Mouse (Mus musculus): Measurements from ENCODE around the gene Pkdrej. TPM values are rescaled to one million over a fixed set of nuclear protein-coding genes. Genes with fewer than 3 reads are reported as not detected.
"Not testable (repeated sequence)": the region's sequence is repeated elsewhere in the genome, so short reads cannot be mapped to it uniquely, and the experiment has no call there.

Gene Pkdrej
- total RNA-seq, 2 experiments from 2014 or later, result 0.16 to 0.23 TPM

- DNase-seq (ENCODE audit: low spot score in 2 of 2), result no peak
Measured at GRCm38 (mm10) chr15:85810806-85811521, 10.6 kb downstream of the Pkdrej start.

GRCm38 (mm10) chr15:85810462-85810805, 11.1 kb downstream of the Pkdrej start:
- no peak for DNase-seq (ENCODE audit: low spot score in 2 of 2)

GRCm38 (mm10) chr15:85809091-85809490, 12.4 kb downstream of the Pkdrej start:
- DNase-seq (ENCODE audit: low spot score in 2 of 2), result no peak

GRCm38 (mm10) chr15:85808434-85808833, 13.1 kb downstream of the Pkdrej start:
- DNase-seq (ENCODE audit: low spot score in 2 of 2), result no peak

GRCm38 (mm10) chr15:85808031-85808430, 13.5 kb downstream of the Pkdrej start:
- DNase-seq (ENCODE audit: low spot score in 2 of 2), result no peak

GRCm38 (mm10) chr15:85807404-85807803, 14.1 kb downstream of the Pkdrej start:
- no peak for DNase-seq (ENCODE audit: low spot score in 2 of 2)

- no peak for DNase-seq (ENCODE audit: low spot score in 2 of 2)
Measured at GRCm38 (mm10) chr15:85806886-85807285, 14.6 kb downstream of the Pkdrej start.

- no peak for DNase-seq (ENCODE audit: low spot score in 2 of 2)
Measured at GRCm38 (mm10) chr15:85802931-85803330, 18.6 kb downstream of the Pkdrej start.

GRCm38 (mm10) chr15:85798676-85799075, 22.9 kb downstream of the Pkdrej start:
- no peak for DNase-seq (ENCODE audit: low spot score in 2 of 2)

- no peak for DNase-seq (ENCODE audit: low spot score in 2 of 2)
Measured at GRCm38 (mm10) chr15:85795516-85795915, 26.0 kb downstream of the Pkdrej start.

GRCm38 (mm10) chr15:85792819-85793218, 28.7 kb downstream of the Pkdrej start:
- DNase-seq (ENCODE audit: low spot score in 2 of 2), result no peak

GRCm38 (mm10) chr15:85791449-85791848, 30.1 kb downstream of the Pkdrej start:
- no peak for DNase-seq (ENCODE audit: low spot score in 2 of 2)

GRCm38 (mm10) chr15:85788633-85789032, 32.9 kb downstream of the Pkdrej start:
- no peak for DNase-seq (ENCODE audit: low spot score in 2 of 2)

GRCm38 (mm10) chr15:85788051-85788450, 33.5 kb downstream of the Pkdrej start:
- no peak for DNase-seq (ENCODE audit: low spot score in 2 of 2)

- no peak for DNase-seq (ENCODE audit: low spot score in 2 of 2)
Measured at GRCm38 (mm10) chr15:85787482-85787881, 34.1 kb downstream of the Pkdrej start.

- DNase-seq (ENCODE audit: low spot score in 2 of 2), result no peak
Measured at GRCm38 (mm10) chr15:85786711-85787110, 34.8 kb downstream of the Pkdrej start.

- no peak for DNase-seq (ENCODE audit: low spot score in 2 of 2)
Measured at GRCm38 (mm10) chr15:85784341-85784740, 37.2 kb downstream of the Pkdrej start.

GRCm38 (mm10) chr15:85783146-85783545, 38.4 kb downstream of the Pkdrej start:
- DNase-seq (ENCODE audit: low spot score in 2 of 2), result no peak

- not testable (repeated sequence) for DNase-seq (ENCODE audit: low spot score in 2 of 2)
Measured at GRCm38 (mm10) chr15:85778891-85779290, 42.6 kb downstream of the Pkdrej start.

GRCm38 (mm10) chr15:85776771-85777170, 44.8 kb downstream of the Pkdrej start:
- DNase-seq (ENCODE audit: low spot score in 2 of 2), result no peak

GRCm38 (mm10) chr15:85776241-85776640, 45.3 kb downstream of the Pkdrej start:
- no peak for DNase-seq (ENCODE audit: low spot score in 2 of 2)

- DNase-seq (ENCODE audit: low spot score in 2 of 2), result no peak
Measured at GRCm38 (mm10) chr15:85775001-85775400, 46.5 kb downstream of the Pkdrej start.

GRCm38 (mm10) chr15:85774419-85774818, 47.1 kb downstream of the Pkdrej start:
- no peak for DNase-seq (ENCODE audit: low spot score in 2 of 2)
